Mouse (Mus musculus) hindbrain, embryonic 16.5 days (tissue): ENCODE results near the gene Gm10964. TPM values are rescaled to one million over a fixed set of nuclear protein-coding genes. Genes with fewer than 3 reads are reported as not detected.
A peak's percentile ranks its signal among the peaks of the same experiment; 100 is the strongest.

ENCODE experiments used
- ATAC-seq: fragments of 200-750 bp; cut with Nextera tagmentation; 2 replicates; pipeline ENCODE4 v1.8.0; 2017; ENCODE audit warnings: moderate TSS enrichment, moderate library complexity
- H3K27ac ChIP-seq: fragments of 300-500 bp; sonication (generic); 2 replicates; pipeline ENCODE4 v1.5.1; 2014; ENCODE audit warnings: low read depth, mild to moderate bottlenecking, control low read depth, low read length, moderate library complexity
- H3K27me3 ChIP-seq: fragments of 300-500 bp; sonication (generic); replicated peaks from 2 replicates; pipeline ENCODE4 v1.6.1; 2014; ENCODE audit warnings: low read length; ENCODE audit not compliant: control insufficient read depth, insufficient read depth
- H3K36me3 ChIP-seq: fragments of 300-500 bp; sonication (generic); 2 replicates; pipeline ENCODE4 v1.6.1; 2014; ENCODE audit warnings: mild to moderate bottlenecking, low read length, moderate library complexity, mixed read lengths; ENCODE audit not compliant: control insufficient read depth, insufficient read depth
- H3K4me1 ChIP-seq: fragments of 300-500 bp; sonication (generic); 2 replicates; pipeline ENCODE4 v1.6.1; 2014; ENCODE audit warnings: low read depth, low read length; ENCODE audit not compliant: control insufficient read depth, insufficient read depth
- H3K4me2 ChIP-seq: fragments of 300-500 bp; sonication (generic); 2 replicates; pipeline ENCODE4 v1.6.1; 2014; ENCODE audit warnings: mild to moderate bottlenecking, low read length, control low read depth, moderate library complexity
- H3K4me3 ChIP-seq: fragments of 300-500 bp; sonication (generic); 2 replicates; pipeline ENCODE4 v1.5.1; 2014; ENCODE audit warnings: mild to moderate bottlenecking, low read length, control low read depth, moderate library complexity
- H3K9ac ChIP-seq: fragments of 300-500 bp; sonication (generic); 2 replicates; pipeline ENCODE4 v1.6.1; 2014; ENCODE audit warnings: low read depth, mild to moderate bottlenecking, control low read depth, low read length, moderate library complexity
- H3K9me3 ChIP-seq: fragments of 300-500 bp; sonication (generic); 2 replicates; pipeline ENCODE4 v1.6.1; 2014; ENCODE audit warnings: mild to moderate bottlenecking, low read length, moderate library complexity; ENCODE audit not compliant: control insufficient read depth
- WGBS: fragments of 180-500 bp; shearing (Covaris S2); extraction: QIAGEN DNeasy Blood & Tissue Kit; methylation state at CpG from one replicate; pipeline ENCODE4 v1.1.7; 2014; 5-methylcytosine and 5-hydroxymethylcytosine counted together
- polyA plus RNA-seq: library from polyadenylated mRNA; unstranded; fragments of >200 nt; fragmentation: Nextera tagmentation; extraction: Ambion mirVana; gene quantifications from 2 replicates; pipeline ENCODE4 v1.2.1, GENCODE M21; 2015

Gm10964 gene
- not detected in 2 replicates for polyA plus RNA-seq

- no peak for ATAC-seq
- Histone ChIP-seq H3K4me1 (peaks cover 32% of the 10 kb centered on the region), H3K4me3 (no peak within 1 kb of the TSS; the same call in 1 of the 2 replicates), H3K9ac (peak within 1 kb of the TSS; percentile 48; the same call in 1 of the 2 replicates), H3K27ac (peak within 1 kb of the TSS; percentile 70), H3K27me3 (no peaks in the 10 kb centered on the region), H3K36me3 (peaks cover 13% of the 10 kb centered on the region), H3K4me2 (peak within 1 kb of the TSS; percentile 46), H3K9me3 (no peaks in the 10 kb centered on the region)
- 92% methylated on average over 1 of the region's 1 CpGs for WGBS
These were observed at the start of gene Gm10964 for GRCm38 (mm10) chr3:103739329-103739728. TSS of gene Gm10964 (plus strand) at chr3:103739366.

GRCm38 (mm10) chr3:103690506-103690905 is 48.7 kb upstream of the Gm10964 start:
- 74% methylated on average over 3 of the region's 3 CpGs for WGBS
- H3K9me3 ChIP-seq, result no peaks in the 10 kb centered on the region
- no peak overlapping the region for H3K9ac ChIP-seq
- ATAC-seq, result no peak
- no peaks in the 10 kb centered on the region for H3K36me3 ChIP-seq
- H3K4me1 ChIP-seq, result no peaks in the 10 kb centered on the region
- H3K27ac ChIP-seq, result no peak overlapping the region
- no peak overlapping the region for H3K4me2 ChIP-seq
- no peak overlapping the region for H3K4me3 ChIP-seq
- H3K27me3 ChIP-seq, result no peaks in the 10 kb centered on the region

- Histone ChIP-seq H3K27me3 (no peaks in the 10 kb centered on the region), H3K4me3 (no peak overlapping the region), H3K36me3 (no peaks in the 10 kb centered on the region), H3K4me2 (no peak overlapping the region), H3K9me3 (no peaks in the 10 kb centered on the region), H3K9ac (no peak overlapping the region), H3K27ac (no peak overlapping the region), H3K4me1 (no peaks in the 10 kb centered on the region)
- WGBS, result 45% methylated on average over 3 of the region's 3 CpGs
- no peak for ATAC-seq
These were observed 43.6 kb upstream of the Gm10964 start for GRCm38 (mm10) chr3:103695556-103695955.

- Histone ChIP-seq H3K4me2 (no peak overlapping the region), H3K9ac (no peak overlapping the region), H3K27ac (no peak overlapping the region), H3K4me3 (no peak overlapping the region), H3K36me3 (no peaks in the 10 kb centered on the region), H3K9me3 (no peaks in the 10 kb centered on the region), H3K27me3 (no peaks in the 10 kb centered on the region), H3K4me1 (no peaks in the 10 kb centered on the region)
- ATAC-seq, result no peak
- WGBS, result 84% methylated on average over 1 of the region's 1 CpGs
These were observed 42.7 kb upstream of the Gm10964 start for GRCm38 (mm10) chr3:103696388-103696925.

GRCm38 (mm10) chr3:103704661-103705060 is 34.5 kb upstream of the Gm10964 start:
- no peaks in the 10 kb centered on the region for H3K27me3 ChIP-seq
- no peak overlapping the region for H3K4me3 ChIP-seq
- no peaks in the 10 kb centered on the region for H3K4me1 ChIP-seq
- ATAC-seq, result no peak
- WGBS, result 65% methylated on average over 6 of the region's 6 CpGs
- H3K4me2 ChIP-seq, result no peak overlapping the region
- H3K9ac ChIP-seq, result no peak overlapping the region
- H3K27ac ChIP-seq, result no peak overlapping the region
- no peaks in the 10 kb centered on the region for H3K9me3 ChIP-seq
- no peaks in the 10 kb centered on the region for H3K36me3 ChIP-seq

GRCm38 (mm10) chr3:103705426-103705825 is 33.7 kb upstream of the Gm10964 start:
- H3K9me3 ChIP-seq, result no peaks in the 10 kb centered on the region
- no peak overlapping the region for H3K9ac ChIP-seq
- no peak overlapping the region for H3K4me3 ChIP-seq
- WGBS, result 88% methylated on average over 12 of the region's 12 CpGs
- no peak for ATAC-seq
- H3K4me2 ChIP-seq, result no peak overlapping the region
- H3K4me1 ChIP-seq, result no peaks in the 10 kb centered on the region
- H3K27me3 ChIP-seq, result no peaks in the 10 kb centered on the region
- no peaks in the 10 kb centered on the region for H3K36me3 ChIP-seq
- no peak overlapping the region for H3K27ac ChIP-seq

GRCm38 (mm10) chr3:103709470-103710040 is 29.6 kb upstream of the Gm10964 start:
- Histone ChIP-seq H3K4me2 (no peak overlapping the region), H3K27me3 (no peaks in the 10 kb centered on the region), H3K4me1 (no peaks in the 10 kb centered on the region), H3K9me3 (no peaks in the 10 kb centered on the region), H3K36me3 (no peaks in the 10 kb centered on the region), H3K27ac (no peak overlapping the region), H3K9ac (no peak overlapping the region), H3K4me3 (no peak overlapping the region)
- ATAC-seq, result no peak
- 93% methylated on average over 5 of the region's 5 CpGs for WGBS

GRCm38 (mm10) chr3:103712196-103712595 is 27.0 kb upstream of the Gm10964 start:
- H3K36me3 ChIP-seq, result no peaks in the 10 kb centered on the region
- no peak overlapping the region for H3K4me2 ChIP-seq
- H3K4me3 ChIP-seq, result no peak overlapping the region
- peaks cover 9% of the 10 kb centered on the region for H3K4me1 ChIP-seq
- WGBS, result 97% methylated on average over 4 of the region's 4 CpGs
- H3K9me3 ChIP-seq, result no peaks in the 10 kb centered on the region
- no peak overlapping the region for H3K9ac ChIP-seq
- no peaks in the 10 kb centered on the region for H3K27me3 ChIP-seq
- no peak overlapping the region for H3K27ac ChIP-seq
- ATAC-seq, result no peak

- no peaks in the 10 kb centered on the region for H3K27me3 ChIP-seq
- H3K9ac ChIP-seq, result no peak overlapping the region
- H3K4me3 ChIP-seq, result no peak overlapping the region
- no peak overlapping the region for H3K27ac ChIP-seq
- ATAC-seq, result no peak
- H3K9me3 ChIP-seq, result no peaks in the 10 kb centered on the region
- H3K4me2 ChIP-seq, result no peak overlapping the region
- 69% methylated on average over 7 of the region's 7 CpGs for WGBS
- H3K36me3 ChIP-seq, result no peaks in the 10 kb centered on the region
- peaks cover 12% of the 10 kb centered on the region for H3K4me1 ChIP-seq
These were observed 24.8 kb upstream of the Gm10964 start for GRCm38 (mm10) chr3:103714236-103714875.
